Mouse (Mus musculus): ENCODE measurements around the gene L3mbtl1. TPM values are rescaled to one million over a fixed set of nuclear protein-coding genes. Genes with fewer than 3 reads are reported as not detected.
"Not testable (repeated sequence)": the region's sequence is repeated elsewhere in the genome, so short reads cannot be mapped to it uniquely, and the experiment has no call there.

L3mbtl1 gene
- polyA plus RNA-seq (2012; rRNA removed) (0.72 and 0.78 TPM in 2 replicates), polyA plus RNA-seq (2014; fragmentation: Nextera tagmentation; extraction: Ambion mirVana) (0.21 and 0.29 TPM in 2 replicates)

GRCm38 (mm10) chr2:162943148-162943846 lies at the start of gene L3mbtl1:
TSS of gene L3mbtl1 (plus strand) at chr2:162943472.
- H3K36me3 ChIP-seq (ENCODE audit: control insufficient read depth, insufficient read depth, low read length): peaks cover 20% of the 10 kb centered on the region
- peak within 1 kb of the TSS; percentile 98 for H3K4me2 ChIP-seq (replicated peaks; ENCODE audit: low read depth, low read length, severe bottlenecking)
- no peak for DNase-seq (ENCODE audit: low spot score)
- peak within 1 kb of the TSS; percentile 58 for H3K9ac ChIP-seq (ENCODE audit: low read depth, low read length, severe bottlenecking)
- peak within 1 kb of the TSS; percentile 50 for H3K4me3 ChIP-seq (replicated peaks; ENCODE audit: low read length)
- H3K27me3 ChIP-seq (ENCODE audit: control insufficient read depth, insufficient read depth, low read length): no peaks in the 10 kb centered on the region
- peak; percentile 32; the same call in 1 of the 2 replicates for ATAC-seq (ENCODE audit: low FRiP score, low read depth)
- TF ChIP-seq POLR2A (IDR thresholded peaks at IDR 0.05; ENCODE audit: borderline replicate concordance, extremely low read depth, insufficient read depth, insufficient read length): no peak
- H3K9me3 ChIP-seq (ENCODE audit: control insufficient read depth, low read length): no peaks in the 10 kb centered on the region
- no peak within 1 kb of the TSS for H3K27ac ChIP-seq (replicated peaks; ENCODE audit: low read depth, low read length)
- under 1% methylated on average over 40 of the region's 40 CpGs for WGBS
- H3K4me1 ChIP-seq (ENCODE audit: control insufficient read depth, insufficient read depth, low read length): no peaks in the 10 kb centered on the region

GRCm38 (mm10) chr2:162899256-162899655 lies 44.0 kb upstream of the L3mbtl1 start:
- WGBS: 85% methylated on average over 16 of the region's 20 CpGs
- H3K4me2 ChIP-seq (replicated peaks; ENCODE audit: low read depth, low read length, severe bottlenecking); H3K36me3 ChIP-seq (ENCODE audit: control insufficient read depth, insufficient read depth, low read length); H3K27me3 ChIP-seq (ENCODE audit: control insufficient read depth, insufficient read depth, low read length); H3K9me3 ChIP-seq (ENCODE audit: control insufficient read depth, low read length); H3K9ac ChIP-seq (ENCODE audit: low read depth, low read length, severe bottlenecking); ATAC-seq (ENCODE audit: low FRiP score, low read depth); H3K4me1 ChIP-seq (ENCODE audit: control insufficient read depth, insufficient read depth, low read length); DNase-seq (ENCODE audit: low spot score); H3K4me3 ChIP-seq (replicated peaks; ENCODE audit: low read length); H3K27ac ChIP-seq (replicated peaks; ENCODE audit: low read depth, low read length): not testable (repeated sequence)

GRCm38 (mm10) chr2:162899880-162900589 lies 43.2 kb upstream of the L3mbtl1 start:
- Histone ChIP-seq H3K4me2 (replicated peaks; ENCODE audit: low read depth, low read length, severe bottlenecking) (no peak overlapping the region), H3K9ac (ENCODE audit: low read depth, low read length, severe bottlenecking) (no peak overlapping the region), H3K9me3 (ENCODE audit: control insufficient read depth, low read length) (no peaks in the 10 kb centered on the region), H3K27me3 (ENCODE audit: control insufficient read depth, insufficient read depth, low read length) (no peaks in the 10 kb centered on the region), H3K4me1 (ENCODE audit: control insufficient read depth, insufficient read depth, low read length) (no peaks in the 10 kb centered on the region), H3K4me3 (replicated peaks; ENCODE audit: low read length) (no peak overlapping the region), H3K36me3 (ENCODE audit: control insufficient read depth, insufficient read depth, low read length) (no peaks in the 10 kb centered on the region), H3K27ac (replicated peaks; ENCODE audit: low read depth, low read length) (no peak overlapping the region)
- DNase-seq (ENCODE audit: low spot score) (no peak), ATAC-seq (ENCODE audit: low FRiP score, low read depth) (no peak)
- no peak for TF ChIP-seq POLR2A (IDR thresholded peaks at IDR 0.05; ENCODE audit: borderline replicate concordance, extremely low read depth, insufficient read depth, insufficient read length)
- 78% methylated on average over 12 of the region's 12 CpGs for WGBS

- WGBS: 47% methylated on average over 2 of the region's 2 CpGs
- no peaks in the 10 kb centered on the region for H3K4me1 ChIP-seq (ENCODE audit: control insufficient read depth, insufficient read depth, low read length)
- no peak overlapping the region for H3K4me2 ChIP-seq (replicated peaks; ENCODE audit: low read depth, low read length, severe bottlenecking)
- DNase-seq (ENCODE audit: low spot score) (no peak), ATAC-seq (ENCODE audit: low FRiP score, low read depth) (no peak)
- H3K27me3 ChIP-seq (ENCODE audit: control insufficient read depth, insufficient read depth, low read length): no peaks in the 10 kb centered on the region
- H3K4me3 ChIP-seq (replicated peaks; ENCODE audit: low read length): no peak overlapping the region
- H3K9me3 ChIP-seq (ENCODE audit: control insufficient read depth, low read length): no peaks in the 10 kb centered on the region
- H3K9ac ChIP-seq (ENCODE audit: low read depth, low read length, severe bottlenecking): no peak overlapping the region
- no peaks in the 10 kb centered on the region for H3K36me3 ChIP-seq (ENCODE audit: control insufficient read depth, insufficient read depth, low read length)
- no peak overlapping the region for H3K27ac ChIP-seq (replicated peaks; ENCODE audit: low read depth, low read length)
- TF ChIP-seq POLR2A (IDR thresholded peaks at IDR 0.05; ENCODE audit: borderline replicate concordance, extremely low read depth, insufficient read depth, insufficient read length): no peak
Observed at GRCm38 (mm10) chr2:162900590-162900916, 42.7 kb upstream of the L3mbtl1 start.

GRCm38 (mm10) chr2:162905902-162906301 lies 37.4 kb upstream of the L3mbtl1 start:
- H3K4me2 ChIP-seq (replicated peaks; ENCODE audit: low read depth, low read length, severe bottlenecking): no peak overlapping the region
- WGBS: 62% methylated on average over 4 of the region's 4 CpGs
- H3K4me1 ChIP-seq (ENCODE audit: control insufficient read depth, insufficient read depth, low read length): no peaks in the 10 kb centered on the region
- no peak for TF ChIP-seq POLR2A (IDR thresholded peaks at IDR 0.05; ENCODE audit: borderline replicate concordance, extremely low read depth, insufficient read depth, insufficient read length)
- no peak overlapping the region for H3K27ac ChIP-seq (replicated peaks; ENCODE audit: low read depth, low read length)
- no peaks in the 10 kb centered on the region for H3K9me3 ChIP-seq (ENCODE audit: control insufficient read depth, low read length)
- H3K9ac ChIP-seq (ENCODE audit: low read depth, low read length, severe bottlenecking): no peak overlapping the region
- H3K27me3 ChIP-seq (ENCODE audit: control insufficient read depth, insufficient read depth, low read length): no peaks in the 10 kb centered on the region
- H3K4me3 ChIP-seq (replicated peaks; ENCODE audit: low read length): no peak overlapping the region
- ATAC-seq (ENCODE audit: low FRiP score, low read depth) (no peak), DNase-seq (ENCODE audit: low spot score) (no peak)
- no peaks in the 10 kb centered on the region for H3K36me3 ChIP-seq (ENCODE audit: control insufficient read depth, insufficient read depth, low read length)
